Mouse (Mus musculus) right cerebral cortex, adult 18-20 months (tissue): ENCODE results near the gene Pik3r1.
A peak's percentile ranks its signal among the peaks of the same experiment; 100 is the strongest.

Experiments
- DNase-seq: peaks from one replicate; pipeline ENCODE4 v3.0.0; 2022; ENCODE audit warnings: mixed read lengths

Gene Pik3r1

GRCm38 (mm10) chr13:101678036-101678435 is 90.0 kb downstream of the Pik3r1 start:
- DNase-seq: no peak

- no peak for DNase-seq
Observed at GRCm38 (mm10) chr13:101673876-101674275, 94.1 kb downstream of the Pik3r1 start.

GRCm38 (mm10) chr13:101668859-101669258 is 99.2 kb downstream of the Pik3r1 start:
- no peak for DNase-seq

GRCm38 (mm10) chr13:101664010-101664409 is 104.0 kb downstream of the Pik3r1 start:
- DNase-seq: no peak

- no peak for DNase-seq
Observed at GRCm38 (mm10) chr13:101662900-101663299, 105.1 kb downstream of the Pik3r1 start.

- DNase-seq: no peak
Observed at GRCm38 (mm10) chr13:101661567-101661966, 106.5 kb downstream of the Pik3r1 start.

- no peak for DNase-seq
Observed at GRCm38 (mm10) chr13:101660187-101660586, 107.8 kb downstream of the Pik3r1 start.

GRCm38 (mm10) chr13:101652131-101652530 is 115.9 kb downstream of the Pik3r1 start:
- no peak for DNase-seq

GRCm38 (mm10) chr13:101641632-101642031 is 126.4 kb downstream of the Pik3r1 start:
- DNase-seq: no peak

GRCm38 (mm10) chr13:101635837-101636236 is 132.2 kb downstream of the Pik3r1 start:
- no peak for DNase-seq

- DNase-seq: no peak
Observed at GRCm38 (mm10) chr13:101634420-101634819, 133.6 kb downstream of the Pik3r1 start.

GRCm38 (mm10) chr13:101633620-101634019 is 134.4 kb downstream of the Pik3r1 start:
- no peak for DNase-seq

GRCm38 (mm10) chr13:101632771-101633170 is 135.2 kb downstream of the Pik3r1 start:
- DNase-seq: peak; percentile 35

GRCm38 (mm10) chr13:101631561-101631960 is 136.5 kb downstream of the Pik3r1 start:
- peak; percentile 59 for DNase-seq
